Mouse (Mus musculus): ENCODE data around the gene Ccnd2.

Gene Ccnd2

GRCm38 (mm10) chr6:127132719-127133118, 19.3 kb downstream of the Ccnd2 start:
- POLR2A ChIA-PET: interaction anchor here in 3 of 4 experiments (0.6 to 2.0 kb wide), 3 partner anchors 9 to 34 kb away, joined by 3 to 6 read pairs (median 4); no protein-coding TSS in a partner anchor
- CTCF ChIA-PET: interaction anchor here in 1 of 4 experiments (2.7 kb wide), 1 partner anchor 9 kb away, joined by 10 read pairs; no protein-coding TSS in a partner anchor

GRCm38 (mm10) chr6:127131946-127132345, 20.0 kb downstream of the Ccnd2 start:
- POLR2A ChIA-PET: interaction anchor here in 1 of 4 experiments (1.5 kb wide), 1 partner anchor 10 kb away, joined by 4 read pairs; no protein-coding TSS in a partner anchor
- CTCF ChIA-PET: interaction anchor here in 2 of 4 experiments (0.5 to 2.7 kb wide), 4 partner anchors 9 to 500 kb away, joined by 3 to 10 read pairs (median 6); no protein-coding TSS in a partner anchor

GRCm38 (mm10) chr6:127130377-127130776, 21.6 kb downstream of the Ccnd2 start:
- POLR2A ChIA-PET: interaction anchor here (0.6 to 2.1 kb wide), 9 partner anchors 10 to 311 kb away, joined by 3 to 10 read pairs (median 4); partner anchors contain the start of gene Tigar (in 2 of the 4)

GRCm38 (mm10) chr6:127129659-127130058, 22.3 kb downstream of the Ccnd2 start:
- POLR2A ChIA-PET: interaction anchor here (0.5 to 2.1 kb wide), 9 partner anchors 9 to 20 kb away, joined by 3 to 10 read pairs (median 3); partner anchors contain the start of gene Tigar (in 2 of the 4)
- CTCF ChIA-PET: interaction anchor here (0.7 to 1.6 kb wide), 4 partner anchors 9 to 496 kb away, joined by 3 to 4 read pairs (median 4); no protein-coding TSS in a partner anchor

More at GRCm38 (mm10) chr6:127130377-127130776, 21.6 kb downstream of the Ccnd2 start:
- CTCF ChIA-PET: interaction anchor here (0.6 to 2.0 kb wide), 9 partner anchors 10 to 338 kb away, joined by 3 to 6 read pairs (median 4); partner anchors contain the start of gene Tigar (in 1 of the 4)

- ChIA-PET CTCF (interaction anchor here in 2 of 4 experiments (0.9 to 1.2 kb wide), 2 partner anchors 19 to 332 kb away, joined by 3 read pairs; no protein-coding TSS in a partner anchor), POLR2A (no interaction called here)
These were observed 28.5 kb downstream of the Ccnd2 start for GRCm38 (mm10) chr6:127123506-127123905.

GRCm38 (mm10) chr6:127122996-127123395, 29.0 kb downstream of the Ccnd2 start:
- CTCF ChIA-PET: interaction anchor here in 3 of 4 experiments (0.5 to 1.3 kb wide), 9 partner anchors 8 to 423 kb away, joined by 3 to 4 read pairs (median 3); no protein-coding TSS in a partner anchor
- POLR2A ChIA-PET: no interaction called here

- ChIA-PET CTCF (interaction anchor here (0.5 to 1.3 kb wide), 14 partner anchors 9 to 423 kb away, joined by 3 to 12 read pairs (median 4); no protein-coding TSS in a partner anchor), POLR2A (interaction anchor here in 3 of 4 experiments (0.6 to 1.3 kb wide), 7 partner anchors 13 to 363 kb away, joined by 3 to 6 read pairs (median 4); partner anchors contain the start of gene Tigar (in 1 of the 3))
These were observed 29.7 kb downstream of the Ccnd2 start for GRCm38 (mm10) chr6:127122221-127122806.

- POLR2A ChIA-PET: interaction anchor here in 1 of 4 experiments (0.6 to 1.1 kb wide), 3 partner anchors 13 to 112 kb away, joined by 3 read pairs; no protein-coding TSS in a partner anchor
These were observed 37.1 kb downstream of the Ccnd2 start for GRCm38 (mm10) chr6:127114753-127115456.

GRCm38 (mm10) chr6:127109402-127109930, 42.5 kb downstream of the Ccnd2 start, which contains the start of gene Tigar:
Tigar (minus strand) TSS chr6:127109557.
- POLR2A ChIA-PET: interaction anchor here (0.6 to 2.5 kb wide), 36 partner anchors 9 to 1091 kb away, joined by 3 to 23 read pairs (median 4); partner anchors contain the start of genes D6Wsu163e (in 2 of the 4), Rad51ap1 (in 2 of the 4) and Fgf23 (in 1 of the 4)
- CTCF ChIA-PET: interaction anchor here in 3 of 4 experiments (0.6 to 1.8 kb wide), 10 partner anchors 11 to 317 kb away, joined by 3 to 16 read pairs (median 3); partner anchors contain the start of gene Fgf23 (in 1 of the 3)

More at GRCm38 (mm10) chr6:127114753-127115456, 37.1 kb downstream of the Ccnd2 start:
- CTCF ChIA-PET: interaction anchor here in 1 of 4 experiments (0.9 to 1.0 kb wide), 2 partner anchors 38 to 211 kb away, joined by 3 to 4 read pairs; no protein-coding TSS in a partner anchor

GRCm38 (mm10) chr6:127108368-127109060, 43.5 kb downstream of the Ccnd2 start:
- ChIA-PET CTCF (interaction anchor here in 2 of 4 experiments (1.0 to 1.8 kb wide), 4 partner anchors 14 to 339 kb away, joined by 3 to 16 read pairs (median 6); no protein-coding TSS in a partner anchor), POLR2A (interaction anchor here in 3 of 4 experiments (0.7 to 2.5 kb wide), 12 partner anchors 8 to 347 kb away, joined by 3 to 23 read pairs (median 6); partner anchors contain the start of gene Fgf23 (in 1 of the 3))

GRCm38 (mm10) chr6:127107413-127107812, 44.6 kb downstream of the Ccnd2 start:
- ChIA-PET CTCF (no interaction called here), POLR2A (interaction anchor here in 1 of 4 experiments (1.0 to 6.6 kb wide), 4 partner anchors 14 to 37 kb away, joined by 3 to 59 read pairs (median 16); no protein-coding TSS in a partner anchor)

GRCm38 (mm10) chr6:127106726-127107125, 45.3 kb downstream of the Ccnd2 start:
- POLR2A ChIA-PET: interaction anchor here in 3 of 4 experiments (0.8 to 6.6 kb wide), 8 partner anchors 13 to 277 kb away, joined by 3 to 59 read pairs (median 4); no protein-coding TSS in a partner anchor
- CTCF ChIA-PET: interaction anchor here in 3 of 4 experiments (0.6 to 1.9 kb wide), 3 partner anchors 12 to 366 kb away, joined by 3 to 5 read pairs (median 3); no protein-coding TSS in a partner anchor

GRCm38 (mm10) chr6:127106189-127106588, 45.8 kb downstream of the Ccnd2 start:
- ChIA-PET POLR2A (interaction anchor here in 3 of 4 experiments (0.6 to 6.6 kb wide), 12 partner anchors 12 to 276 kb away, joined by 3 to 59 read pairs (median 4); partner anchors contain the start of gene Dyrk4 (in 1 of the 3)), CTCF (interaction anchor here (0.6 to 1.9 kb wide), 6 partner anchors 11 to 365 kb away, joined by 3 to 5 read pairs (median 3); no protein-coding TSS in a partner anchor)

- ChIA-PET CTCF (interaction anchor here in 2 of 4 experiments (0.9 to 2.7 kb wide), 4 partner anchors 10 to 313 kb away, joined by 3 to 14 read pairs (median 4); no protein-coding TSS in a partner anchor), POLR2A (interaction anchor here in 2 of 4 experiments (0.8 to 6.6 kb wide), 7 partner anchors 11 to 184 kb away, joined by 3 to 59 read pairs (median 10); partner anchors contain the start of gene Dyrk4 (in 1 of the 2))
These were observed 46.9 kb downstream of the Ccnd2 start for GRCm38 (mm10) chr6:127105107-127105506.

GRCm38 (mm10) chr6:127104396-127105029, 47.5 kb downstream of the Ccnd2 start:
- ChIA-PET CTCF (interaction anchor here in 3 of 4 experiments (0.6 to 2.7 kb wide), 4 partner anchors 10 to 42 kb away, joined by 3 to 15 read pairs (median 9); no protein-coding TSS in a partner anchor), POLR2A (interaction anchor here in 3 of 4 experiments (1.0 to 6.6 kb wide), 9 partner anchors 10 to 166 kb away, joined by 4 to 59 read pairs (median 6); partner anchors contain the start of genes D6Wsu163e (in 2 of the 3) and Rad51ap1 (in 2 of the 3))

Measured in embryonic stem cell, embryonic (primary cell).